Mouse (Mus musculus): ENCODE results near the gene Ncf4. TPM values are rescaled to one million over a fixed set of nuclear protein-coding genes. Genes with fewer than 3 reads are reported as not detected.

The Ncf4 gene
- total RNA-seq, 1 experiment = 0.31 TPM

GRCm38 (mm10) chr15:78293716-78294115 is 49.1 kb downstream of the Ncf4 start:
- DNase-seq (ENCODE audit: low read depth, low spot score) = no peak
- H3K4me3 ChIP-seq (ENCODE audit: insufficient read depth in 1 of 2, low read depth in 1 of 2, low read length in 2 of 2, poor library complexity in 1 of 2, severe bottlenecking in 1 of 2) = no peak overlapping the region
- H3K36me3 ChIP-seq (ENCODE audit: control insufficient read depth, insufficient read depth, low read length, poor library complexity, severe bottlenecking) = no peaks in the 10 kb centered on the region
- no peak overlapping the region for H3K27ac ChIP-seq (ENCODE audit: insufficient read depth, low read depth, low read length, poor library complexity, severe bottlenecking)
- no peak for TF ChIP-seq MAFK (IDR thresholded peaks at IDR 0.05; ENCODE audit: insufficient read depth, low read depth, low read length)
- TF ChIP-seq ZNF384 (IDR thresholded peaks at IDR 0.05; ENCODE audit: low read depth, low read length) = no peak
- TF ChIP-seq CHD2 (IDR thresholded peaks at IDR 0.05; ENCODE audit: low read depth, low read length) = no peak
- no peak for TF ChIP-seq HCFC1 (IDR thresholded peaks at IDR 0.05; ENCODE audit: borderline replicate concordance, insufficient read depth, low read length)
- no peak for TF ChIP-seq ZC3H11A (IDR thresholded peaks at IDR 0.05; ENCODE audit: borderline replicate concordance, low read depth, low read length)
- H3K9me3 ChIP-seq (ENCODE audit: control insufficient read depth, insufficient read depth, low read depth, low read length) = no peaks in the 10 kb centered on the region
- in situ Hi-C loops (cut with MboI; ENCODE audit: low sequenced_read_pairs in 2 of 2, unreplicated experiment in 2 of 2) = no loop called here
- H3K4me1 ChIP-seq (ENCODE audit: control insufficient read depth in 2 of 2, insufficient read depth in 2 of 2, low read length in 2 of 2, poor library complexity in 1 of 2) = no peaks in the 10 kb centered on the region
- H3K9ac ChIP-seq (ENCODE audit: insufficient read depth, low read depth, low read length, poor library complexity, severe bottlenecking) = no peak overlapping the region

- in situ Hi-C loops (cut with MboI; ENCODE audit: low sequenced_read_pairs in 2 of 2, unreplicated experiment in 2 of 2) = no loop called here
- no peak overlapping the region for H3K4me3 ChIP-seq (ENCODE audit: insufficient read depth in 1 of 2, low read depth in 1 of 2, low read length in 2 of 2, poor library complexity in 1 of 2, severe bottlenecking in 1 of 2)
- H3K36me3 ChIP-seq (ENCODE audit: control insufficient read depth, insufficient read depth, low read length, poor library complexity, severe bottlenecking) = no peaks in the 10 kb centered on the region
- no peaks in the 10 kb centered on the region for H3K4me1 ChIP-seq (ENCODE audit: control insufficient read depth in 2 of 2, insufficient read depth in 2 of 2, low read length in 2 of 2, poor library complexity in 1 of 2)
- DNase-seq (ENCODE audit: low read depth, low spot score) = no peak
- no peak for TF ChIP-seq HCFC1 (IDR thresholded peaks at IDR 0.05; ENCODE audit: borderline replicate concordance, insufficient read depth, low read length)
- no peak for TF ChIP-seq ZC3H11A (IDR thresholded peaks at IDR 0.05; ENCODE audit: borderline replicate concordance, low read depth, low read length)
- no peak for TF ChIP-seq MAFK (IDR thresholded peaks at IDR 0.05; ENCODE audit: insufficient read depth, low read depth, low read length)
- no peak for TF ChIP-seq ZNF384 (IDR thresholded peaks at IDR 0.05; ENCODE audit: low read depth, low read length)
- TF ChIP-seq CHD2 (IDR thresholded peaks at IDR 0.05; ENCODE audit: low read depth, low read length) = no peak
- no peak overlapping the region for H3K27ac ChIP-seq (ENCODE audit: insufficient read depth, low read depth, low read length, poor library complexity, severe bottlenecking)
- no peak overlapping the region for H3K9ac ChIP-seq (ENCODE audit: insufficient read depth, low read depth, low read length, poor library complexity, severe bottlenecking)
- H3K9me3 ChIP-seq (ENCODE audit: control insufficient read depth, insufficient read depth, low read depth, low read length) = no peaks in the 10 kb centered on the region
Measured at GRCm38 (mm10) chr15:78298558-78298957, 54.0 kb downstream of the Ncf4 start.

GRCm38 (mm10) chr15:78299641-78300040 is 55.0 kb downstream of the Ncf4 start:
- no peak for TF ChIP-seq ZNF384 (IDR thresholded peaks at IDR 0.05; ENCODE audit: low read depth, low read length)
- no peak for TF ChIP-seq CHD2 (IDR thresholded peaks at IDR 0.05; ENCODE audit: low read depth, low read length)
- no peak for TF ChIP-seq MAFK (IDR thresholded peaks at IDR 0.05; ENCODE audit: insufficient read depth, low read depth, low read length)
- TF ChIP-seq ZC3H11A (IDR thresholded peaks at IDR 0.05; ENCODE audit: borderline replicate concordance, low read depth, low read length) = no peak
- TF ChIP-seq HCFC1 (IDR thresholded peaks at IDR 0.05; ENCODE audit: borderline replicate concordance, insufficient read depth, low read length) = no peak
- no peaks in the 10 kb centered on the region for H3K36me3 ChIP-seq (ENCODE audit: control insufficient read depth, insufficient read depth, low read length, poor library complexity, severe bottlenecking)
- H3K4me3 ChIP-seq (ENCODE audit: insufficient read depth in 1 of 2, low read depth in 1 of 2, low read length in 2 of 2, poor library complexity in 1 of 2, severe bottlenecking in 1 of 2) = no peak overlapping the region
- H3K9ac ChIP-seq (ENCODE audit: insufficient read depth, low read depth, low read length, poor library complexity, severe bottlenecking) = no peak overlapping the region
- DNase-seq (ENCODE audit: low read depth, low spot score) = no peak
- no peak overlapping the region for H3K27ac ChIP-seq (ENCODE audit: insufficient read depth, low read depth, low read length, poor library complexity, severe bottlenecking)
- no peaks in the 10 kb centered on the region for H3K9me3 ChIP-seq (ENCODE audit: control insufficient read depth, insufficient read depth, low read depth, low read length)
- H3K4me1 ChIP-seq (ENCODE audit: control insufficient read depth in 2 of 2, insufficient read depth in 2 of 2, low read length in 2 of 2, poor library complexity in 1 of 2) = no peaks in the 10 kb centered on the region
- in situ Hi-C loops (cut with MboI; ENCODE audit: low sequenced_read_pairs in 2 of 2, unreplicated experiment in 2 of 2) = no loop called here

- H3K9ac ChIP-seq (ENCODE audit: insufficient read depth, low read depth, low read length, poor library complexity, severe bottlenecking) = no peak overlapping the region
Measured at GRCm38 (mm10) chr15:78300773-78301172, 56.2 kb downstream of the Ncf4 start.

GRCm38 (mm10) chr15:78302718-78303117 is 58.1 kb downstream of the Ncf4 start:
- Histone ChIP-seq H3K9ac (ENCODE audit: insufficient read depth, low read depth, low read length, poor library complexity, severe bottlenecking) (no peak overlapping the region), H3K4me3 (ENCODE audit: insufficient read depth in 1 of 2, low read depth in 1 of 2, low read length in 2 of 2, poor library complexity in 1 of 2, severe bottlenecking in 1 of 2) (no peak overlapping the region), H3K9me3 (ENCODE audit: control insufficient read depth, insufficient read depth, low read depth, low read length) (no peaks in the 10 kb centered on the region), H3K4me1 (ENCODE audit: control insufficient read depth in 2 of 2, insufficient read depth in 2 of 2, low read length in 2 of 2, poor library complexity in 1 of 2) (no peaks in the 10 kb centered on the region), H3K27ac (ENCODE audit: insufficient read depth, low read depth, low read length, poor library complexity, severe bottlenecking) (no peak overlapping the region), H3K36me3 (ENCODE audit: control insufficient read depth, insufficient read depth, low read length, poor library complexity, severe bottlenecking) (no peaks in the 10 kb centered on the region)
- no peak for DNase-seq (ENCODE audit: low read depth, low spot score)
- TF ChIP-seq CHD2 (IDR thresholded peaks at IDR 0.05; ENCODE audit: low read depth, low read length) (no peak), ZC3H11A (IDR thresholded peaks at IDR 0.05; ENCODE audit: borderline replicate concordance, low read depth, low read length) (no peak), HCFC1 (IDR thresholded peaks at IDR 0.05; ENCODE audit: borderline replicate concordance, insufficient read depth, low read length) (no peak), MAFK (IDR thresholded peaks at IDR 0.05; ENCODE audit: insufficient read depth, low read depth, low read length) (no peak), ZNF384 (IDR thresholded peaks at IDR 0.05; ENCODE audit: low read depth, low read length) (no peak)
- in situ Hi-C loops (cut with MboI; ENCODE audit: low sequenced_read_pairs in 2 of 2, unreplicated experiment in 2 of 2) = no loop called here

More at GRCm38 (mm10) chr15:78300773-78301172, 56.2 kb downstream of the Ncf4 start:
- no peak overlapping the region for H3K27ac ChIP-seq (ENCODE audit: insufficient read depth, low read depth, low read length, poor library complexity, severe bottlenecking)
- no peaks in the 10 kb centered on the region for H3K9me3 ChIP-seq (ENCODE audit: control insufficient read depth, insufficient read depth, low read depth, low read length)
- no peaks in the 10 kb centered on the region for H3K4me1 ChIP-seq (ENCODE audit: control insufficient read depth in 2 of 2, insufficient read depth in 2 of 2, low read length in 2 of 2, poor library complexity in 1 of 2)
- DNase-seq (ENCODE audit: low read depth, low spot score) = no peak
- TF ChIP-seq ZNF384 (IDR thresholded peaks at IDR 0.05; ENCODE audit: low read depth, low read length) (no peak), HCFC1 (IDR thresholded peaks at IDR 0.05; ENCODE audit: borderline replicate concordance, insufficient read depth, low read length) (no peak), ZC3H11A (IDR thresholded peaks at IDR 0.05; ENCODE audit: borderline replicate concordance, low read depth, low read length) (no peak)
- in situ Hi-C loops (cut with MboI; ENCODE audit: low sequenced_read_pairs in 2 of 2, unreplicated experiment in 2 of 2) = no loop called here
- H3K4me3 ChIP-seq (ENCODE audit: insufficient read depth in 1 of 2, low read depth in 1 of 2, low read length in 2 of 2, poor library complexity in 1 of 2, severe bottlenecking in 1 of 2) = no peak overlapping the region
- H3K36me3 ChIP-seq (ENCODE audit: control insufficient read depth, insufficient read depth, low read length, poor library complexity, severe bottlenecking) = no peaks in the 10 kb centered on the region
